Mouse (Mus musculus): ENCODE results near the gene Ttc12.

Gene Ttc12

GRCm38 (mm10) chr9:49392242-49392641 is 93.8 kb downstream of the Ttc12 start:
- no peak for DNase-seq (ENCODE audit: low read depth in 2 of 2, low spot score in 2 of 2)

Measured in CD8-positive naive resting alpha-beta T cell, adult 2 months (primary cell).